Mouse (Mus musculus): ENCODE results near the gene Lnp1. TPM values are rescaled to one million over a fixed set of nuclear protein-coding genes. Genes with fewer than 3 reads are reported as not detected.
A peak's percentile ranks its signal among the peaks of the same experiment; 100 is the strongest.
"Not testable (repeated sequence)": the region's sequence is repeated elsewhere in the genome, so short reads cannot be mapped to it uniquely, and the experiment has no call there.

Lnp1 gene
- polyA plus RNA-seq, 1 experiment from 2014 or later: not detected

- WGBS (ENCODE audit: insufficient replicate concordance): 64% methylated on average over 5 of the region's 5 CpGs
Measured at GRCm38 (mm10) chr16:56908986-56909385, 18.9 kb downstream of the Lnp1 start.

GRCm38 (mm10) chr16:56902206-56902605, 25.7 kb downstream of the Lnp1 start:
- 55% methylated on average over 3 of the region's 3 CpGs for WGBS (ENCODE audit: insufficient replicate concordance)

More at GRCm38 (mm10) chr16:56908986-56909385, 18.9 kb downstream of the Lnp1 start:
- no peak for TF ChIP-seq EP300 (IDR thresholded peaks at IDR 0.05; ENCODE audit: low read depth)
- no peak for TF ChIP-seq CTCF (IDR thresholded peaks at IDR 0.05; ENCODE audit: low read depth)
- H3K27ac ChIP-seq (ENCODE audit: low read depth): no peak overlapping the region
- no peak overlapping the region for H3K4me3 ChIP-seq (ENCODE audit: low read depth, low read length)
- no peaks in the 10 kb centered on the region for H3K36me3 ChIP-seq (replicated peaks; ENCODE audit: insufficient read depth, low read length)
- no peak for DNase-seq
- no peaks in the 10 kb centered on the region for H3K4me1 ChIP-seq (ENCODE audit: insufficient read depth)
- H3K9ac ChIP-seq (replicated peaks): no peak overlapping the region
- H3K9me3 ChIP-seq (ENCODE audit: low read length): no peaks in the 10 kb centered on the region
- H3K27me3 ChIP-seq (ENCODE audit: insufficient read depth, low read length): no peaks in the 10 kb centered on the region
- ATAC-seq: no peak
- no peak overlapping the region for H3K4me2 ChIP-seq (ENCODE audit: low read depth, low read length)

GRCm38 (mm10) chr16:56891583-56891982, 36.3 kb downstream of the Lnp1 start:
- TF ChIP-seq CTCF (IDR thresholded peaks at IDR 0.05; ENCODE audit: low read depth) (no peak), EP300 (IDR thresholded peaks at IDR 0.05; ENCODE audit: low read depth) (no peak)
- no peak overlapping the region for H3K4me3 ChIP-seq (ENCODE audit: low read depth, low read length)
- DNase-seq: no peak
- no peaks in the 10 kb centered on the region for H3K4me1 ChIP-seq (ENCODE audit: insufficient read depth)
- H3K9ac ChIP-seq (replicated peaks): no peak overlapping the region
- no peaks in the 10 kb centered on the region for H3K36me3 ChIP-seq (replicated peaks; ENCODE audit: insufficient read depth, low read length)
- H3K27ac ChIP-seq (ENCODE audit: low read depth): no peak overlapping the region
- no peak for ATAC-seq
- H3K4me2 ChIP-seq (ENCODE audit: low read depth, low read length): no peak overlapping the region
- H3K27me3 ChIP-seq (ENCODE audit: insufficient read depth, low read length): no peaks in the 10 kb centered on the region
- no peaks in the 10 kb centered on the region for H3K9me3 ChIP-seq (ENCODE audit: low read length)
- WGBS (ENCODE audit: insufficient replicate concordance): 80% methylated on average over 5 of the region's 5 CpGs

More at GRCm38 (mm10) chr16:56902206-56902605, 25.7 kb downstream of the Lnp1 start:
- H3K4me1 ChIP-seq (ENCODE audit: insufficient read depth); DNase-seq; H3K27me3 ChIP-seq (ENCODE audit: insufficient read depth, low read length); H3K9me3 ChIP-seq (ENCODE audit: low read length); H3K9ac ChIP-seq (replicated peaks); H3K4me2 ChIP-seq (ENCODE audit: low read depth, low read length); ATAC-seq; H3K27ac ChIP-seq (ENCODE audit: low read depth); H3K4me3 ChIP-seq (ENCODE audit: low read depth, low read length); H3K36me3 ChIP-seq (replicated peaks; ENCODE audit: insufficient read depth, low read length): not testable (repeated sequence)

GRCm38 (mm10) chr16:56886616-56887116, 41.2 kb downstream of the Lnp1 start:
- Histone ChIP-seq H3K9ac (replicated peaks) (no peak overlapping the region), H3K4me2 (ENCODE audit: low read depth, low read length) (peak overlapping the region; percentile 66), H3K27me3 (ENCODE audit: insufficient read depth, low read length) (no peaks in the 10 kb centered on the region), H3K4me3 (ENCODE audit: low read depth, low read length) (peak overlapping the region; percentile 31; the same call in 1 of the 2 replicates), H3K36me3 (replicated peaks; ENCODE audit: insufficient read depth, low read length) (no peaks in the 10 kb centered on the region), H3K27ac (ENCODE audit: low read depth) (no peak overlapping the region), H3K4me1 (ENCODE audit: insufficient read depth) (peaks cover 4% of the 10 kb centered on the region; the same call in 1 of the 2 replicates), H3K9me3 (ENCODE audit: low read length) (no peaks in the 10 kb centered on the region)
- no peak for TF ChIP-seq EP300 (IDR thresholded peaks at IDR 0.05; ENCODE audit: low read depth)
- no peak for TF ChIP-seq CTCF (IDR thresholded peaks at IDR 0.05; ENCODE audit: low read depth)
- ATAC-seq (no peak), DNase-seq (no peak)
- WGBS (ENCODE audit: insufficient replicate concordance): 35% methylated on average over 9 of the region's 9 CpGs

GRCm38 (mm10) chr16:56885824-56886615, 41.8 kb downstream of the Lnp1 start, which contains the start of gene Tmem45a:
Gene Tmem45a (minus strand): TSS chr16:56886166.
- H3K9ac ChIP-seq (replicated peaks): no peak within 1 kb of the TSS
- peak; percentile 76 for ATAC-seq

GRCm38 (mm10) chr16:56884811-56885210, 43.0 kb downstream of the Lnp1 start:
- Histone ChIP-seq H3K27ac (ENCODE audit: low read depth) (no peak overlapping the region), H3K36me3 (replicated peaks; ENCODE audit: insufficient read depth, low read length) (no peaks in the 10 kb centered on the region), H3K4me2 (ENCODE audit: low read depth, low read length) (no peak overlapping the region), H3K27me3 (ENCODE audit: insufficient read depth, low read length) (no peaks in the 10 kb centered on the region), H3K9ac (replicated peaks) (no peak overlapping the region), H3K4me3 (ENCODE audit: low read depth, low read length) (no peak overlapping the region), H3K9me3 (ENCODE audit: low read length) (no peaks in the 10 kb centered on the region), H3K4me1 (ENCODE audit: insufficient read depth) (peaks cover 4% of the 10 kb centered on the region; the same call in 1 of the 2 replicates)
- no peak for ATAC-seq
- DNase-seq: no peak
- TF ChIP-seq EP300 (IDR thresholded peaks at IDR 0.05; ENCODE audit: low read depth) (no peak), CTCF (IDR thresholded peaks at IDR 0.05; ENCODE audit: low read depth) (no peak)
- WGBS (ENCODE audit: insufficient replicate concordance): 89% methylated on average over 6 of the region's 6 CpGs

More at GRCm38 (mm10) chr16:56885824-56886615, 41.8 kb downstream of the Lnp1 start, which contains the start of gene Tmem45a:
- Histone ChIP-seq H3K4me3 (ENCODE audit: low read depth, low read length) (peak within 1 kb of the TSS; percentile 31), H3K27ac (ENCODE audit: low read depth) (no peak within 1 kb of the TSS), H3K27me3 (ENCODE audit: insufficient read depth, low read length) (no peaks in the 10 kb centered on the region), H3K4me1 (ENCODE audit: insufficient read depth) (peaks cover 4% of the 10 kb centered on the region; the same call in 1 of the 2 replicates), H3K4me2 (ENCODE audit: low read depth, low read length) (peak within 1 kb of the TSS; percentile 66), H3K36me3 (replicated peaks; ENCODE audit: insufficient read depth, low read length) (no peaks in the 10 kb centered on the region), H3K9me3 (ENCODE audit: low read length) (no peaks in the 10 kb centered on the region)
- TF ChIP-seq CTCF (IDR thresholded peaks at IDR 0.05; ENCODE audit: low read depth): no peak
- no peak for TF ChIP-seq EP300 (IDR thresholded peaks at IDR 0.05; ENCODE audit: low read depth)
- WGBS (ENCODE audit: insufficient replicate concordance): 3% methylated on average over 25 of the region's 25 CpGs
- DNase-seq: peak; percentile 69
